Mouse (Mus musculus): ENCODE measurements at regions not wholly inside any gene's neighbourhood (a gene's known extent, or its start where the extent isn't known, plus 50 kb on each side); places are given as distances from the start of the nearest gene placed in this dataset.
A peak's percentile ranks its signal among the peaks of the same experiment; 100 is the strongest.

DNA sequence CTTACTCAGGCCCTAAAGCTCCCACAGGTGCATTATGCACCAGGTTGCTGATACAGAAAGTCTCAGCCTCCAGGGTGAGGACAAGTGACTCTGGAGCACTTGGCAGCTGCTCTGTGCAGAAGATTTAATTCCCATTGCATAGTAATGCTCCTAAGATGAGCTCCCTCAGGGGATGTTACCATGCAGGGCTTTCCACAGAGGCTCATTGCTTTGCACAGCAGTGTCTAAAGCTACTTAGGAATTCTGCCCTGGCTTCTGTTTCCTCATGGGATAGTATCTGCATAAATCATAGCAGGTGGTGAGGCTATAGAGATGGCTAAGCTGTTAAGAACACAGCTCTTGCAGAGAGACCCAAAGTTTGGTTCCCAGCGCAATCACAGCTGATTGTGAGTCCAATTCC, 594.0 kb upstream of the Ddx18 start:
- Histone ChIP-seq H3K36me3 (ENCODE audit: insufficient read depth, low read length) (no peaks in the 10 kb centered on the region), H3K9ac (ENCODE audit: low read depth, low read length) (no peak overlapping the region), H3K9me3 (replicated peaks; ENCODE audit: low read length) (no peaks in the 10 kb centered on the region), H3K27ac (no peak overlapping the region), H3K4me1 (replicated peaks; ENCODE audit: insufficient read depth, low read length) (no peaks in the 10 kb centered on the region), H3K4me2 (ENCODE audit: low read length) (no peak overlapping the region), H3K27me3 (ENCODE audit: insufficient read depth, low read length) (no peaks in the 10 kb centered on the region), H3K4me3 (replicated peaks; ENCODE audit: low read depth, low read length) (no peak overlapping the region)
- WGBS, result 90% methylated on average over 1 of the region's 1 CpGs
- DNase-seq (ENCODE audit: low spot score), result no peak
- ATAC-seq (replicated peaks; ENCODE audit: low FRiP score, low read depth), result no peak
- no peak for TF ChIP-seq CTCF (IDR thresholded peaks at IDR 0.05; ENCODE audit: low read depth)

- Histone ChIP-seq H3K4me2 (ENCODE audit: low read length) (no peak overlapping the region), H3K4me1 (replicated peaks; ENCODE audit: insufficient read depth, low read length) (no peaks in the 10 kb centered on the region), H3K9ac (ENCODE audit: low read depth, low read length) (no peak overlapping the region), H3K27me3 (ENCODE audit: insufficient read depth, low read length) (no peaks in the 10 kb centered on the region), H3K4me3 (replicated peaks; ENCODE audit: low read depth, low read length) (no peak overlapping the region), H3K36me3 (ENCODE audit: insufficient read depth, low read length) (no peaks in the 10 kb centered on the region), H3K9me3 (replicated peaks; ENCODE audit: low read length) (no peaks in the 10 kb centered on the region), H3K27ac (no peak overlapping the region)
- no peak for TF ChIP-seq CTCF (IDR thresholded peaks at IDR 0.05; ENCODE audit: low read depth)
- 0 out of 2 replicates have a peak, but pooled peaks have one; percentile 61 for ATAC-seq (replicated peaks; ENCODE audit: low FRiP score, low read depth)
- no peak for DNase-seq (ENCODE audit: low spot score)
These were observed 573.6 kb upstream of the Ddx18 start for GRCm38 (mm10) chr1:122141362-122141761.

DNA sequence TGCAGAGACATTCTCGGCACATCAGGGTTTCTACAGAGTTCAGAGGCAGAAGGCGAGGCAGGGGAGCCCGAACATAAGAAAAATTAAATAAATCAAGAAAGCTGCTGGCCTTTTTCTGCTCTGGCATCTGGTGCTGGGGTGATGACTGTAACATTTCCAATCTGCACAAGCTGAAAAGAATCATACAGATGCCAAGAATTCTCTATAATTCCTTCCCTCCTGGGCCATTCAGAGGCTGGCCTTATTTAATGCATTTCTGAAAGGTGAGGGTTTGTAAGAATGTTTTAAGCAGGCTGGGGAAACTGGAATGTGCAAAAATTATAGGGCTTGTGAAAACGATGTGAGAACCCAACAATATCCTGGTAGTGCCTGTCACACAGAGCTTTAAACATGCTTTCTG, 556.2 kb upstream of the Ddx18 start:
- Histone ChIP-seq H3K9ac (ENCODE audit: low read depth, low read length) (no peak overlapping the region), H3K4me1 (replicated peaks; ENCODE audit: insufficient read depth, low read length) (no peaks in the 10 kb centered on the region), H3K36me3 (ENCODE audit: insufficient read depth, low read length) (no peaks in the 10 kb centered on the region), H3K9me3 (replicated peaks; ENCODE audit: low read length) (no peaks in the 10 kb centered on the region), H3K27me3 (ENCODE audit: insufficient read depth, low read length) (no peaks in the 10 kb centered on the region), H3K4me3 (replicated peaks; ENCODE audit: low read depth, low read length) (no peak overlapping the region), H3K27ac (no peak overlapping the region), H3K4me2 (ENCODE audit: low read length) (no peak overlapping the region)
- TF ChIP-seq CTCF (IDR thresholded peaks at IDR 0.05; ENCODE audit: low read depth), result no peak
- ATAC-seq (replicated peaks; ENCODE audit: low FRiP score, low read depth), result no peak
- 48% methylated on average over 4 of the region's 4 CpGs for WGBS
- DNase-seq (ENCODE audit: low spot score), result no peak

GRCm38 (mm10) chr1:122095726-122096125, 527.9 kb upstream of the Ddx18 start:
- no peak for TF ChIP-seq CTCF (IDR thresholded peaks at IDR 0.05; ENCODE audit: low read depth)
- no peak overlapping the region for H3K9ac ChIP-seq (ENCODE audit: low read depth, low read length)
- H3K4me2 ChIP-seq (ENCODE audit: low read length), result no peak overlapping the region
- DNase-seq (ENCODE audit: low spot score) (no peak), ATAC-seq (replicated peaks; ENCODE audit: low FRiP score, low read depth) (no peak)
- no peaks in the 10 kb centered on the region for H3K4me1 ChIP-seq (replicated peaks; ENCODE audit: insufficient read depth, low read length)
- H3K27me3 ChIP-seq (ENCODE audit: insufficient read depth, low read length), result no peaks in the 10 kb centered on the region
- WGBS, result 87% methylated on average over 2 of the region's 2 CpGs
- no peak overlapping the region for H3K4me3 ChIP-seq (replicated peaks; ENCODE audit: low read depth, low read length)
- no peak overlapping the region for H3K27ac ChIP-seq
- H3K36me3 ChIP-seq (ENCODE audit: insufficient read depth, low read length), result no peaks in the 10 kb centered on the region
- no peaks in the 10 kb centered on the region for H3K9me3 ChIP-seq (replicated peaks; ENCODE audit: low read length)

GRCm38 (mm10) chr1:122082481-122082880, 514.7 kb upstream of the Ddx18 start:
- TF ChIP-seq CTCF (IDR thresholded peaks at IDR 0.05; ENCODE audit: low read depth), result no peak
- Histone ChIP-seq H3K27me3 (ENCODE audit: insufficient read depth, low read length) (no peaks in the 10 kb centered on the region), H3K4me3 (replicated peaks; ENCODE audit: low read depth, low read length) (no peak overlapping the region), H3K4me2 (ENCODE audit: low read length) (no peak overlapping the region), H3K36me3 (ENCODE audit: insufficient read depth, low read length) (no peaks in the 10 kb centered on the region), H3K27ac (no peak overlapping the region), H3K9me3 (replicated peaks; ENCODE audit: low read length) (no peaks in the 10 kb centered on the region), H3K4me1 (replicated peaks; ENCODE audit: insufficient read depth, low read length) (no peaks in the 10 kb centered on the region), H3K9ac (ENCODE audit: low read depth, low read length) (no peak overlapping the region)
- ATAC-seq (replicated peaks; ENCODE audit: low FRiP score, low read depth) (no peak), DNase-seq (ENCODE audit: low spot score) (no peak)
- 87% methylated on average over 5 of the region's 5 CpGs for WGBS

DNA sequence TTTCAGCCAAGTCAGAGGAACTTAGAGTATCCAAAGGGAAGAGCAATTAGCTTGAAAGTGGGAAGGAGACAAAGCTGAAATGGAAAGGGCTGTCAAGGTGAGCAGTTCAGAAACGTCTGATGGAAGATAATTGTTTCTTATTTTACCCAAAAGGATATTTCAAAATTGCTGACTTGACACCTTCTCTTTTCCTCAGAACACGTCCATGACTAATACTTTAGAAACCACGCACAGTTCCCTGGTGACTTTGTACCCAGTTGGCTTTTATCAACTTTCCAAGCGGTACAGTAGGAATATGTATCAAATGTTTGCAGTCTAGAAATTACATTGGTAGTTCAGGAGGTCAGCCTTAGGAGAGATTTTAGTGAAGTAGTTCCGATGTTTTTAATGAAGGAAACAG, 508.3 kb upstream of the Ddx18 start:
- ATAC-seq (replicated peaks; ENCODE audit: low FRiP score, low read depth) (no peak), DNase-seq (ENCODE audit: low spot score) (no peak)
- Histone ChIP-seq H3K4me2 (ENCODE audit: low read length) (no peak overlapping the region), H3K9me3 (replicated peaks; ENCODE audit: low read length) (no peaks in the 10 kb centered on the region), H3K4me3 (replicated peaks; ENCODE audit: low read depth, low read length) (no peak overlapping the region), H3K4me1 (replicated peaks; ENCODE audit: insufficient read depth, low read length) (no peaks in the 10 kb centered on the region), H3K36me3 (ENCODE audit: insufficient read depth, low read length) (no peaks in the 10 kb centered on the region), H3K9ac (ENCODE audit: low read depth, low read length) (no peak overlapping the region), H3K27ac (no peak overlapping the region), H3K27me3 (ENCODE audit: insufficient read depth, low read length) (no peaks in the 10 kb centered on the region)
- no peak for TF ChIP-seq CTCF (IDR thresholded peaks at IDR 0.05; ENCODE audit: low read depth)
- 79% methylated on average over 5 of the region's 5 CpGs for WGBS

DNA sequence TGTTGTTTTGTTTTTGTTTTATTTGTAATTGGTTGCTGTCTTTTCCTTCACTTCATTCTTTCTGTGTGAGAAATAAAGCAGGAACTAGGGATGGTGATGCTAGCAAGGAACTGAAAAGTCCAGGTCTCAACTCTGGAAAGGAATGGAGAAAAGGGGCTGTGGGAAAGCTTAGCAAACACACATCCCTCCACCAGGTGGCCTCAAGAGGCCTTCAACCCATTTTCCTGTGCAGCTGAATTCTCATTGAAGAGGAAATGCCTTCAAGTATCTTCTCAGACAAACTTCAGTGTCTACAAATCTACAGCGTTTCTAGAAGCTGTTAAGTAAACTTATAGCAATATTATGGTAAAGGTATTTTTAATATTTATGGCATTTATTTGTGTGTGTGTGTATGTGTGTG, 487.4 kb upstream of the Ddx18 start:
- Histone ChIP-seq H3K4me3 (replicated peaks; ENCODE audit: low read depth, low read length) (no peak overlapping the region), H3K36me3 (ENCODE audit: insufficient read depth, low read length) (no peaks in the 10 kb centered on the region), H3K4me1 (replicated peaks; ENCODE audit: insufficient read depth, low read length) (no peaks in the 10 kb centered on the region), H3K27me3 (ENCODE audit: insufficient read depth, low read length) (no peaks in the 10 kb centered on the region), H3K27ac (no peak overlapping the region), H3K4me2 (ENCODE audit: low read length) (no peak overlapping the region), H3K9ac (ENCODE audit: low read depth, low read length) (no peak overlapping the region), H3K9me3 (replicated peaks; ENCODE audit: low read length) (no peaks in the 10 kb centered on the region)
- WGBS, result 74% methylated on average over 1 of the region's 1 CpGs
- DNase-seq (ENCODE audit: low spot score) (no peak), ATAC-seq (replicated peaks; ENCODE audit: low FRiP score, low read depth) (no peak)
- peak; percentile 57 for TF ChIP-seq CTCF (IDR thresholded peaks at IDR 0.05; ENCODE audit: low read depth)

All from kidney, postnatal 0 days (tissue).